Mouse (Mus musculus) neural tube, embryonic 12.5 days (tissue): ENCODE data around the gene Ing3. TPM values are rescaled to one million over a fixed set of nuclear protein-coding genes. Genes with fewer than 3 reads are reported as not detected.
A peak's percentile ranks its signal among the peaks of the same experiment; 100 is the strongest.

Source experiments
- ATAC-seq: fragments of 200-750 bp; cut with Nextera tagmentation; 2 replicates; pipeline ENCODE4 v1.8.0; 2017; ENCODE audit warnings: low read depth, mild to moderate bottlenecking, moderate TSS enrichment, moderate library complexity; ENCODE audit not compliant: low FRiP score
- H3K27ac ChIP-seq: fragments of 300-500 bp; sonication (generic); 2 replicates; pipeline ENCODE4 v1.5.1; 2016
- H3K27me3 ChIP-seq: fragments of 300-500 bp; sonication (generic); replicated peaks from 2 replicates; pipeline ENCODE4 v1.6.1; 2016; ENCODE audit warnings: mild to moderate bottlenecking
- H3K36me3 ChIP-seq: fragments of 300-500 bp; sonication (generic); 2 replicates; pipeline ENCODE4 v1.6.1; 2016; ENCODE audit warnings: mild to moderate bottlenecking
- H3K4me1 ChIP-seq: fragments of 300-500 bp; sonication (generic); 2 replicates; pipeline ENCODE4 v1.6.1; 2016
- H3K4me2 ChIP-seq: fragments of 300-500 bp; sonication (generic); replicated peaks from 2 replicates; pipeline ENCODE4 v1.6.1; 2016; ENCODE audit warnings: mild to moderate bottlenecking
- H3K4me3 ChIP-seq: fragments of 300-500 bp; sonication (generic); 2 replicates; pipeline ENCODE4 v1.5.1; 2016
- H3K9ac ChIP-seq: fragments of 300-500 bp; sonication (generic); 2 replicates; pipeline ENCODE4 v1.6.1; 2016; ENCODE audit warnings: mild to moderate bottlenecking
- H3K9me3 ChIP-seq: fragments of 300-500 bp; sonication (generic); 2 replicates; pipeline ENCODE4 v1.6.1; 2016; ENCODE audit warnings: mild to moderate bottlenecking
- WGBS: fragments of 180-500 bp; shearing (Covaris S2); methylation state at CpG from one replicate; pipeline ENCODE4 v1.1.7; 2016; 5-methylcytosine and 5-hydroxymethylcytosine counted together
- polyA plus RNA-seq: library from polyadenylated mRNA; unstranded; fragments of >200 nt; fragmentation: Nextera tagmentation; extraction: Ambion mirVana; gene quantifications from 2 replicates; pipeline ENCODE4 v1.2.1, GENCODE M21; 2016

Ing3 gene
- 47.2 and 47.5 TPM in 2 replicates for polyA plus RNA-seq

GRCm38 (mm10) chr6:21949226-21949731 lies at the start of gene Ing3:
Gene Ing3, plus strand, starts transcription at chr6:21949571.
- WGBS: under 1% methylated on average over 35 of the region's 35 CpGs
- H3K27me3 ChIP-seq: no peaks in the 10 kb centered on the region
- peak within 1 kb of the TSS; percentile 63 for H3K4me3 ChIP-seq
- H3K9me3 ChIP-seq: no peaks in the 10 kb centered on the region
- peak within 1 kb of the TSS; percentile 86 for H3K27ac ChIP-seq
- peak; percentile 99 for ATAC-seq
- peak within 1 kb of the TSS; percentile 64 for H3K4me2 ChIP-seq
- H3K36me3 ChIP-seq: peaks cover 6% of the 10 kb centered on the region; the same call in 1 of the 2 replicates
- H3K9ac ChIP-seq: peak within 1 kb of the TSS; percentile 69
- peaks cover 7% of the 10 kb centered on the region for H3K4me1 ChIP-seq

- H3K9me3 ChIP-seq: no peaks in the 10 kb centered on the region
- no peak overlapping the region for H3K9ac ChIP-seq
- H3K27me3 ChIP-seq: no peaks in the 10 kb centered on the region
- no peaks in the 10 kb centered on the region for H3K36me3 ChIP-seq
- no peak overlapping the region for H3K27ac ChIP-seq
- no peak for ATAC-seq
- no peak overlapping the region for H3K4me2 ChIP-seq
- no peaks in the 10 kb centered on the region for H3K4me1 ChIP-seq
- no peak overlapping the region for H3K4me3 ChIP-seq
These were observed 39.7 kb upstream of the Ing3 start for GRCm38 (mm10) chr6:21909720-21910119.

DNA sequence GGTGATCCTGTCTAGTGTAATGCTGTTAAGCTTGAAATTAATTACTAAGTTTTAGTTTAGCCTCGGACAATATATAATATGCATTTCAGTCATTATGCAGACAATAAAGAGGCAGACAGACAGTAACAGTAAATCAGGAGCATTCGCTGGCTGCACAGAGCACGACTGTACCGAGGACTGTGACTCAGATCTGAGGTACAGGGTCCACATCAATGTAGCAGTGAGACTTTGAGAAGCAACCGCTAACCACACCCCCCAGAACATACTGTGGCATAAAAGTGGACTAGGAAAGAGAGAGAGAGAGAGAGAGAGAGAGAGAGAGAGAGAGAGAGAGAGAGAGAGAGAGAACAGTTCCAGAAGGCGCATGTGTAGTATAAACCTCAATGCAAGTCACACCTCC lies 38.6 kb upstream of the Ing3 start:
- H3K9ac ChIP-seq: no peak overlapping the region
- no peaks in the 10 kb centered on the region for H3K9me3 ChIP-seq
- WGBS: 85% methylated on average over 6 of the region's 6 CpGs
- H3K27me3 ChIP-seq: no peaks in the 10 kb centered on the region
- ATAC-seq: no peak
- no peak overlapping the region for H3K4me3 ChIP-seq
- H3K4me2 ChIP-seq: no peak overlapping the region
- no peaks in the 10 kb centered on the region for H3K4me1 ChIP-seq
- H3K36me3 ChIP-seq: no peaks in the 10 kb centered on the region
- no peak overlapping the region for H3K27ac ChIP-seq

GRCm38 (mm10) chr6:21916591-21916990 lies 32.8 kb upstream of the Ing3 start:
- no peak overlapping the region for H3K9ac ChIP-seq
- H3K4me3 ChIP-seq: no peak overlapping the region
- no peak overlapping the region for H3K4me2 ChIP-seq
- no peaks in the 10 kb centered on the region for H3K9me3 ChIP-seq
- H3K27me3 ChIP-seq: no peaks in the 10 kb centered on the region
- ATAC-seq: no peak
- no peaks in the 10 kb centered on the region for H3K36me3 ChIP-seq
- H3K27ac ChIP-seq: no peak overlapping the region
- no peaks in the 10 kb centered on the region for H3K4me1 ChIP-seq
- 91% methylated on average over 2 of the region's 2 CpGs for WGBS

DNA sequence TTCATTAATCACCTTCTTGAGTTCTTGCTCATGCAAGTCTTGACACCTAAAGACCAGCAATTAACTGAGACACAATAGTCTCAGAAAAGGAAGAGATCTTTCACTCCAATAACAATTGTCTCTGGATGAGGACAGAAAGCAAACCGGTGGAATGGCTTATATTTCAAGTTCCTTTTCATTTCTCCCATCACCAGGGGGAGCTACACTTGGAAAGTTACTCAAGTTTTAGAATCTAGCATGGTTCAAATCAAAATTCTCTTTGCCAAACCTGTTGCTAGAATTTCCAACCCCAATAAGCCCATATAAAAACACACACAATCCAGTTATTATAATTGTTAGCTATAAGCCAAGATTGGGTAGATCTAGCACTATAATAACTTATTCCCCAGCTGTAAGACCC lies 25.2 kb upstream of the Ing3 start:
- H3K27me3 ChIP-seq: no peaks in the 10 kb centered on the region
- no peak overlapping the region for H3K27ac ChIP-seq
- H3K4me3 ChIP-seq: no peak overlapping the region
- H3K9ac ChIP-seq: no peak overlapping the region
- no peak overlapping the region for H3K4me2 ChIP-seq
- H3K36me3 ChIP-seq: no peaks in the 10 kb centered on the region
- ATAC-seq: no peak
- 44% methylated on average over 1 of the region's 1 CpGs for whole genome bisulfite sequencing
- H3K9me3 ChIP-seq: no peaks in the 10 kb centered on the region
- no peaks in the 10 kb centered on the region for H3K4me1 ChIP-seq

DNA sequence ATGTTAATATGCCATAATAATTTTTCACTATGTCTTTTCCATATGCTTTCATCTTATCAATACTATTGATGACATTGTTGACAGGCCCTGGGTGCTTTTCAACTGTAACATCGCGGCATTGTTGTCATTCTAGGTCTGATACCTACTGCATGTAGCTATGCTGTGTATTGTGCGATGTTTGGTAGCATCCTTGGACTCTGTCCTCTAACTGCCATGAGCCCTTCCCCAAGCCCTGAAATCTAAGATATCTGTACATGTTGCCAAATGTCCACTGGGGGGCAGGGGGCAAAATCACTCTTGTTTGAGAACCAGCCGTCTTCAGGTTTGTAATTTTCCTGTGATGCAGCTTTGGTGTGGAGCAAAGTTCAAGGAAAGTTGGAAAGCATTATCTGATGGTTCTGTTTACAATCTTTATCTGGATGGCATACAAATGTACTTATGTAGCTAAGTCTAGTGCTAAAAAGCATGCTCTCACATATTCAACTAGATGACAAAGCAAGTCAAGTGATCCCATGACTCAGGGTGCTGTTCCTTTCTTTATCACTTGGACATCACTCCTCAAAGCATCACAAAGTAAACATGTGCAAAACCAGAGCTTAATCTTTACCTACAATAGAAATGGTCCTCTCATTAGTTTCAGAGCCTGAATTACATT lies 11.3 kb upstream of the Ing3 start:
- Histone ChIP-seq H3K9me3 (no peaks in the 10 kb centered on the region), H3K36me3 (no peaks in the 10 kb centered on the region), H3K4me3 (no peak overlapping the region), H3K4me2 (no peak overlapping the region), H3K4me1 (no peaks in the 10 kb centered on the region), H3K9ac (no peak overlapping the region), H3K27ac (no peak overlapping the region), H3K27me3 (no peaks in the 10 kb centered on the region)
- no peak for ATAC-seq
- 85% methylated on average over 4 of the region's 4 CpGs for WGBS

GRCm38 (mm10) chr6:21949771-21950448 lies 539 bp downstream of the Ing3 start:
- Histone ChIP-seq H3K27me3 (no peaks in the 10 kb centered on the region), H3K4me2 (peak overlapping the region; percentile 64), H3K4me1 (peaks cover 7% of the 10 kb centered on the region), H3K4me3 (peak overlapping the region; percentile 63), H3K36me3 (peaks cover 12% of the 10 kb centered on the region; the same call in 1 of the 2 replicates), H3K27ac (peak overlapping the region; percentile 86), H3K9ac (peak overlapping the region; percentile 69), H3K9me3 (no peaks in the 10 kb centered on the region)
- ATAC-seq: peak; percentile 98
- 2% methylated on average over 68 of the region's 68 CpGs for WGBS

DNA sequence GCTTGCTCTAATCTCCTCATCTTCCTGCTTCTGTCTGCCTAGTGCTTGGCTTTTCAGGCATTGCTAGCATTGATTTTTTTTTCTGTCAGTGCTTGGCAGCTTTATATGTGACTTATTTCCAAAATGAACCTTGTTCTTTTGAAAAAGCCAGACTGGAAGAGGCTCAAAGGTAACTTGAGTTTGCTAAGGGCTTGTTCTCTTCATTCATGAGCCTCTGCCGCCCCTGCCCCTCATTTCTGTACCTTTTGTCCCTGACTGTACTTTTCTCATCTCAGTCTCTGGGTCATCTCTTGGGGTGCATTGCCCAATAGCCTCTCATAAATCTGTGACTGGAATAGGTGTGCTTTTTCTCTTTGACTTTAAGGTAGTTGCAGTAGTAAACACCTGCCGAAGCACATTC lies 1.3 kb downstream of the Ing3 start:
- WGBS: 78% methylated on average over 2 of the region's 2 CpGs
- H3K4me1 ChIP-seq: peaks cover 7% of the 10 kb centered on the region
- H3K9ac ChIP-seq: peak overlapping the region; percentile 69
- no peak for ATAC-seq
- H3K27ac ChIP-seq: no peak overlapping the region
- peaks cover 19% of the 10 kb centered on the region; the same call in 1 of the 2 replicates for H3K36me3 ChIP-seq
- H3K27me3 ChIP-seq: no peaks in the 10 kb centered on the region
- peak overlapping the region; percentile 64 for H3K4me2 ChIP-seq
- no peaks in the 10 kb centered on the region for H3K9me3 ChIP-seq
- H3K4me3 ChIP-seq: peak overlapping the region; percentile 63

DNA sequence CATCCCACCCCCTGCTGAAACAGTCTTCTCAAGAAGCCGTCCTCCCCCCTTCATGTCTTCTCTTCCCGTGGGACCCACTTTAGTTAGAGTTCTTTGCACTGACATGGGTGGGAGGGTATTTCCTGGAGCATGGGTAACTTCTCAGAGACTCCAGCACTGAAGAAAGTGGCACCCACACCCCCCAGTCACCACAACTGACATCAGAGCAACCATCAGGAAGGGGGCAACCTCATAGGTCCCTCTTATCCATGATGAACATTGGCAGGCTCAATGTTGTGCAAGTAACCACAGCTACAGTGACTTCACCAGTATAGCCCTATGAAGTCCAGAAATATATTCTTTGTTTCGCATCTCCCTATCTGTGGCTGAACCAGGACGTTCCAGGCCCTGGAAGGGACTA lies 6.1 kb downstream of the Ing3 start:
- no peak overlapping the region for H3K4me2 ChIP-seq
- H3K9ac ChIP-seq: no peak overlapping the region
- peaks cover 5% of the 10 kb centered on the region for H3K4me1 ChIP-seq
- H3K27ac ChIP-seq: no peak overlapping the region
- no peak overlapping the region for H3K4me3 ChIP-seq
- H3K27me3 ChIP-seq: no peaks in the 10 kb centered on the region
- WGBS: 87% methylated on average over 4 of the region's 4 CpGs
- no peak for ATAC-seq
- peaks cover 41% of the 10 kb centered on the region for H3K36me3 ChIP-seq
- no peaks in the 10 kb centered on the region for H3K9me3 ChIP-seq

DNA sequence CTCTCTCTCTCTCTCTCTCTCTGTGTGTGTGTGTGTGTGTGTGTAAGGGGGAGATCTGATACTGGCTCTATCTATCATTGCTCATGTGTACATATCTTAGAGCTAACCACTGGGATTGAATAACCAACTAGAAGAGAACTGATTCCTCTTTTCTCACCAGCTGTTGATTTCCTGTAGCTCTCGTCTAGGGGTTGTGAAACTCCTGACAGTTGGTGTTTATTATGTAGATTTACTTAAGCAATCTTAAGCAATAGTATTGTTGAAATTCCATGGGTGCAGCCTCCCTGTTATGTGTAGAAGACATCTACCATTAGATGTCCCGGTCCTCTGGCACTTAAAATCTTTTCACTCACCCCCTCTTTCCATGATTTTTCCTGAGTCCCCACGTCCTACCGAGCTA lies 9.6 kb downstream of the Ing3 start:
- no peak overlapping the region for H3K4me3 ChIP-seq
- H3K27me3 ChIP-seq: no peaks in the 10 kb centered on the region
- H3K36me3 ChIP-seq: peaks cover 35% of the 10 kb centered on the region
- H3K9ac ChIP-seq: no peak overlapping the region
- no peaks in the 10 kb centered on the region for H3K9me3 ChIP-seq
- no peak for ATAC-seq
- H3K4me1 ChIP-seq: no peaks in the 10 kb centered on the region
- H3K4me2 ChIP-seq: no peak overlapping the region
- H3K27ac ChIP-seq: no peak overlapping the region
- WGBS: 89% methylated on average over 4 of the region's 4 CpGs

DNA sequence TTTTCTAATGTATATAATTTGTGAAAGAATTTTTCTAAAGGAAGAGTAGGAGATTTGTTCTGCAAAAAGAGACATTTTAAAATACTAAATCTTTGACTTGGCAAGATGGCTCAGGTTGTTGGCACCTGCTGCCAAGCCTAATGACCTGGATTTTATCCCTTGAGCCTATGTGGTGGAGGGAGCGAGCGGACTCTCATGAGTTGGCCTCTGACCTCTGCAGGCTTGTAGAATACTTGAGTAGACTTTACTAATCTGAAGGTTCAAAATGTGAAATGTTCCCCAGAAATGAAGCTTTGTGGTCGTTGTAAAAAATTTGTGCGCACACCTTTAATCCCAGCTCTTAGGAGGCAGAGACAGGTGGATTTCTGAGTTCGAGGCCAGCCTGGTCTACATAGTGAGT lies 10.5 kb downstream of the Ing3 start:
- Histone ChIP-seq H3K4me3 (no peak overlapping the region), H3K27ac (no peak overlapping the region), H3K4me1 (no peaks in the 10 kb centered on the region), H3K9ac (no peak overlapping the region), H3K4me2 (no peak overlapping the region), H3K9me3 (no peaks in the 10 kb centered on the region), H3K27me3 (no peaks in the 10 kb centered on the region), H3K36me3 (peaks cover 29% of the 10 kb centered on the region)
- 90% methylated on average over 5 of the region's 5 CpGs for WGBS
- ATAC-seq: no peak

DNA sequence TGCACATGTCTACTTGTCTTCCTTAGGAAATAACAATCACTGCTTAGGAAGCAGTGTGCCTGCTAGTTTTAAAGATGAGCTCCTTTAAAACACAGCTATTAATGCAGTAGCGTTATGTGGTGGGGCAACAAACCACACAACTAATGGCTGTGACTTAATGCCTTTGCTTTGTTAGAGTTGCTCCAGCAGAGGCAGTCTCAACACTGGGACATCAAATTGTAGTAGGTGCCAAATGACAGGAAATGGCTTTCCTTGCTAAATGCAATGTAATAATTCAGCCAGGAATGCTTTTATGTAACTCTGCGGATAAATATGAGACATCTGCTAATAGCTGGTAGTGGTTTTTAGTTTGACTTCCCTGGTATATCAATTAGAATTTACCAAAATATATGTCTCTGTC lies 28.2 kb downstream of the Ing3 start:
- H3K4me3 ChIP-seq: no peak overlapping the region
- H3K9me3 ChIP-seq: no peaks in the 10 kb centered on the region
- H3K27ac ChIP-seq: no peak overlapping the region
- WGBS: 73% methylated on average over 2 of the region's 2 CpGs
- H3K4me1 ChIP-seq: no peaks in the 10 kb centered on the region
- no peaks in the 10 kb centered on the region for H3K27me3 ChIP-seq
- ATAC-seq: no peak
- H3K36me3 ChIP-seq: peaks cover 21% of the 10 kb centered on the region
- no peak overlapping the region for H3K4me2 ChIP-seq
- H3K9ac ChIP-seq: no peak overlapping the region
